Comparison of ENCODE assay signal across 14 mouse cellular contexts in the genomic region with DNA sequence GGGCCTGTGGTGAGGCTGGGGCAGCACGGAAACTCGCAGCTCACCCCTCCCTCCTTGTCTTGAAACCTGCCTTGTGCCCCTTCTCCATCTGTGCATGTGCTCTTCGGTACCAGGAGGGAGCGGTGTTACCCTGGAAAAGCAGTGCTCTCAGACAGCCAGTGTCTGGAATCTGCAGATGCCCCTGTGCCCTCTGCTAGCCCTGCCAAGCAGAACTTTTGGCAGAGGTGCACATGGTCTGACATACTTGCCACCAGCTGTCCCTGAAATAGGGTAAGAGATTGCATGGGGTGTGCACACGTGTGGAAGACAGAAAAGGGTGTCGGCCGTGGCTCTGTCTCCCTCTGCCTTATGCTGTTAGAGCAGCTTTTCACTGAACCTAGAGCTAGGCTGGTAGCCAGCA.
A peak's percentile ranks its signal among the peaks of the same experiment; 100 is the strongest.
DNase-seq lines count a peak whose midpoint lies in the region; ATAC-seq lines count a peak whose summit lies in the region.
"Had no signal": no experiment of that assay in that cellular context is flagged by ENCODE, and none has a peak within 500 bp of the region (broad histone marks: within the 10 kb centered on the region; RNA-seq: fewer than 3 reads in every experiment).

No protein-coding gene starts in this region.

- no peak overlapping the region for H3K27ac ChIP-seq in heart, embryonic 10.5 days
- H3K27ac ChIP-seq: liver, embryonic 15.5 days had no signal

- no peaks in the 10 kb centered on the region for H3K4me1 ChIP-seq in heart, embryonic 10.5 days
- H3K4me1 ChIP-seq: liver, embryonic 15.5 days had no signal

- 86% methylated on average over 7 of the region's 7 CpGs for WGBS in heart, embryonic 10.5 days

- no peaks in the 10 kb centered on the region for H3K27me3 ChIP-seq in heart, embryonic 10.5 days (ENCODE audit: insufficient read depth, poor library complexity, severe bottlenecking)
- H3K27me3 ChIP-seq: liver, embryonic 15.5 days had no signal

- DNase-seq in adrenal gland, postnatal 10 days: peak; percentile 17
- no peak for DNase-seq in adrenal gland, adult 2 months
- peak; percentile 97 for DNase-seq in heart, adult 11 months
- DNase-seq in heart, embryonic 10.5 days (ENCODE audit: low spot score): no peak
- DNase-seq in left cerebral cortex, postnatal 4 days: peak; percentile 70
- no peak for DNase-seq in left cerebral cortex, adult 8-10 months (ENCODE audit: low spot score in 2 of 2)
- DNase-seq in heart, adult 9 months (ENCODE audit: low spot score in 2 of 2): peak; percentile 62 to 64
- DNase-seq: adrenal gland, postnatal 25 days; embryo, embryonic 11 days; kidney, adult 8-10 months; right cerebral cortex, postnatal 14 days had no signal

- H3K36me3 ChIP-seq in heart, embryonic 10.5 days: no peaks in the 10 kb centered on the region
- H3K36me3 ChIP-seq: liver, embryonic 15.5 days had no signal

- intact Hi-C loops in left cerebral cortex, postnatal 4 days (cut with DNase I): no loop called here

- no peak overlapping the region for H3K4me3 ChIP-seq in heart, embryonic 10.5 days
- H3K4me3 ChIP-seq: liver, embryonic 15.5 days; myocyte had no signal

- no peak for ATAC-seq in CD4-positive, CD25-positive, alpha-beta regulatory T cell, adult 4 months

- no peaks in the 10 kb centered on the region for H3K9me3 ChIP-seq in heart, embryonic 10.5 days
- H3K9me3 ChIP-seq: liver, embryonic 15.5 days had no signal

Comparison
In these comparisons a context has a peak if more than half of its experiments do, and no peak if none do; other contexts are left out.
1. DNase-seq: peak in adrenal gland, postnatal 10 days (single experiment), heart, adult 11 months (single experiment), left cerebral cortex, postnatal 4 days (single experiment) and heart, adult 9 months (2 of 2); none in adrenal gland, adult 2 months (single experiment), heart, embryonic 10.5 days (single experiment) and left cerebral cortex, adult 8-10 months (0 of 2).